Mouse (Mus musculus): ENCODE data around the gene 2810006K23Rik. TPM values are rescaled to one million over a fixed set of nuclear protein-coding genes. Genes with fewer than 3 reads are reported as not detected.
"Not testable (repeated sequence)": the region's sequence is repeated elsewhere in the genome, so short reads cannot be mapped to it uniquely, and the experiment has no call there.

The 2810006K23Rik gene
- polyA plus RNA-seq, 1 experiment from 2014 or later: 15.8 TPM

GRCm38 (mm10) chr5:124355425-124355959 lies 27.6 kb downstream of the 2810006K23Rik start:
- Histone ChIP-seq H3K9ac (replicated peaks; ENCODE audit: low read length) (no peak overlapping the region), H3K27me3 (ENCODE audit: control insufficient read depth, insufficient read depth, low read length) (no peaks in the 10 kb centered on the region), H3K9me3 (replicated peaks; ENCODE audit: control insufficient read depth, low read length) (no peaks in the 10 kb centered on the region), H3K27ac (replicated peaks; ENCODE audit: low read depth, low read length) (no peak overlapping the region), H3K4me3 (ENCODE audit: low read depth, low read length) (peak overlapping the region; percentile 99), H3K4me1 (ENCODE audit: control insufficient read depth, insufficient read depth, low read length) (peaks cover 9% of the 10 kb centered on the region), H3K4me2 (ENCODE audit: low read depth, low read length) (peak overlapping the region; percentile 63), H3K36me3 (replicated peaks; ENCODE audit: control insufficient read depth, insufficient read depth, low read depth, low read length) (no peaks in the 10 kb centered on the region)
- WGBS: 3% methylated on average over 12 of the region's 12 CpGs
- no peak for DNase-seq (ENCODE audit: low spot score)
- no peak for ATAC-seq (replicated peaks; ENCODE audit: insufficient number of reproducible peaks, low FRiP score, low TSS enrichment, low read depth)

GRCm38 (mm10) chr5:124356695-124357094 lies 28.8 kb downstream of the 2810006K23Rik start:
- no peak overlapping the region for H3K4me2 ChIP-seq (ENCODE audit: low read depth, low read length)
- H3K27ac ChIP-seq (replicated peaks; ENCODE audit: low read depth, low read length): no peak overlapping the region
- no peaks in the 10 kb centered on the region for H3K9me3 ChIP-seq (replicated peaks; ENCODE audit: control insufficient read depth, low read length)
- WGBS: 44% methylated on average over 3 of the region's 3 CpGs
- H3K4me3 ChIP-seq (ENCODE audit: low read depth, low read length): no peak overlapping the region
- H3K4me1 ChIP-seq (ENCODE audit: control insufficient read depth, insufficient read depth, low read length): peaks cover 1% of the 10 kb centered on the region; the same call in 1 of the 2 replicates
- DNase-seq (ENCODE audit: low spot score) (no peak), ATAC-seq (replicated peaks; ENCODE audit: insufficient number of reproducible peaks, low FRiP score, low TSS enrichment, low read depth) (no peak)
- H3K9ac ChIP-seq (replicated peaks; ENCODE audit: low read length): no peak overlapping the region
- H3K36me3 ChIP-seq (replicated peaks; ENCODE audit: control insufficient read depth, insufficient read depth, low read depth, low read length): no peaks in the 10 kb centered on the region
- no peaks in the 10 kb centered on the region for H3K27me3 ChIP-seq (ENCODE audit: control insufficient read depth, insufficient read depth, low read length)

GRCm38 (mm10) chr5:124359641-124360040 lies 31.8 kb downstream of the 2810006K23Rik start:
- no peak for ATAC-seq (replicated peaks; ENCODE audit: insufficient number of reproducible peaks, low FRiP score, low TSS enrichment, low read depth)
- no peak overlapping the region for H3K27ac ChIP-seq (replicated peaks; ENCODE audit: low read depth, low read length)
- DNase-seq (ENCODE audit: low spot score): no peak
- H3K27me3 ChIP-seq (ENCODE audit: control insufficient read depth, insufficient read depth, low read length): no peaks in the 10 kb centered on the region
- no peaks in the 10 kb centered on the region for H3K4me1 ChIP-seq (ENCODE audit: control insufficient read depth, insufficient read depth, low read length)
- no peak overlapping the region for H3K4me3 ChIP-seq (ENCODE audit: low read depth, low read length)
- H3K36me3 ChIP-seq (replicated peaks; ENCODE audit: control insufficient read depth, insufficient read depth, low read depth, low read length): no peaks in the 10 kb centered on the region
- H3K9ac ChIP-seq (replicated peaks; ENCODE audit: low read length): no peak overlapping the region
- H3K4me2 ChIP-seq (ENCODE audit: low read depth, low read length): no peak overlapping the region
- H3K9me3 ChIP-seq (replicated peaks; ENCODE audit: control insufficient read depth, low read length): no peaks in the 10 kb centered on the region
- 90% methylated on average over 2 of the region's 2 CpGs for WGBS

GRCm38 (mm10) chr5:124362982-124363381 lies 35.1 kb downstream of the 2810006K23Rik start, which contains the start of gene Cdk2ap1:
Gene Cdk2ap1 (minus strand): TSS chr5:124363082.
- DNase-seq (ENCODE audit: low spot score); ATAC-seq (replicated peaks; ENCODE audit: insufficient number of reproducible peaks, low FRiP score, low TSS enrichment, low read depth); H3K36me3 ChIP-seq (replicated peaks; ENCODE audit: control insufficient read depth, insufficient read depth, low read depth, low read length); H3K27me3 ChIP-seq (ENCODE audit: control insufficient read depth, insufficient read depth, low read length); H3K9ac ChIP-seq (replicated peaks; ENCODE audit: low read length); H3K4me3 ChIP-seq (ENCODE audit: low read depth, low read length); H3K27ac ChIP-seq (replicated peaks; ENCODE audit: low read depth, low read length); H3K4me1 ChIP-seq (ENCODE audit: control insufficient read depth, insufficient read depth, low read length); H3K4me2 ChIP-seq (ENCODE audit: low read depth, low read length); H3K9me3 ChIP-seq (replicated peaks; ENCODE audit: control insufficient read depth, low read length): not testable (repeated sequence)
- 86% methylated on average over 5 of the region's 5 CpGs for WGBS

- H3K4me2 ChIP-seq (ENCODE audit: low read depth, low read length): no peak overlapping the region
- no peak overlapping the region for H3K27ac ChIP-seq (replicated peaks; ENCODE audit: low read depth, low read length)
- H3K27me3 ChIP-seq (ENCODE audit: control insufficient read depth, insufficient read depth, low read length): no peaks in the 10 kb centered on the region
- no peaks in the 10 kb centered on the region for H3K9me3 ChIP-seq (replicated peaks; ENCODE audit: control insufficient read depth, low read length)
- no peak overlapping the region for H3K9ac ChIP-seq (replicated peaks; ENCODE audit: low read length)
- no peaks in the 10 kb centered on the region for H3K4me1 ChIP-seq (ENCODE audit: control insufficient read depth, insufficient read depth, low read length)
- no peak overlapping the region for H3K4me3 ChIP-seq (ENCODE audit: low read depth, low read length)
- DNase-seq (ENCODE audit: low spot score): no peak
- no peak for ATAC-seq (replicated peaks; ENCODE audit: insufficient number of reproducible peaks, low FRiP score, low TSS enrichment, low read depth)
- H3K36me3 ChIP-seq (replicated peaks; ENCODE audit: control insufficient read depth, insufficient read depth, low read depth, low read length): peaks cover 2% of the 10 kb centered on the region
- WGBS: 89% methylated on average over 6 of the region's 6 CpGs
Observed at GRCm38 (mm10) chr5:124364173-124364918, 36.5 kb downstream of the 2810006K23Rik start.

GRCm38 (mm10) chr5:124365754-124366153 lies 37.9 kb downstream of the 2810006K23Rik start:
- Histone ChIP-seq H3K27ac (replicated peaks; ENCODE audit: low read depth, low read length) (no peak overlapping the region), H3K27me3 (ENCODE audit: control insufficient read depth, insufficient read depth, low read length) (no peaks in the 10 kb centered on the region), H3K4me3 (ENCODE audit: low read depth, low read length) (no peak overlapping the region), H3K9me3 (replicated peaks; ENCODE audit: control insufficient read depth, low read length) (no peaks in the 10 kb centered on the region), H3K36me3 (replicated peaks; ENCODE audit: control insufficient read depth, insufficient read depth, low read depth, low read length) (peaks cover 9% of the 10 kb centered on the region), H3K4me2 (ENCODE audit: low read depth, low read length) (no peak overlapping the region), H3K9ac (replicated peaks; ENCODE audit: low read length) (no peak overlapping the region), H3K4me1 (ENCODE audit: control insufficient read depth, insufficient read depth, low read length) (no peaks in the 10 kb centered on the region)
- no peak for DNase-seq (ENCODE audit: low spot score)
- 93% methylated on average over 2 of the region's 2 CpGs for WGBS
- ATAC-seq (replicated peaks; ENCODE audit: insufficient number of reproducible peaks, low FRiP score, low TSS enrichment, low read depth): no peak

- H3K9me3 ChIP-seq (replicated peaks; ENCODE audit: control insufficient read depth, low read length): no peaks in the 10 kb centered on the region
- no peak overlapping the region for H3K4me2 ChIP-seq (ENCODE audit: low read depth, low read length)
- H3K4me3 ChIP-seq (ENCODE audit: low read depth, low read length): no peak overlapping the region
- H3K9ac ChIP-seq (replicated peaks; ENCODE audit: low read length): no peak overlapping the region
- WGBS: 89% methylated on average over 3 of the region's 3 CpGs
- no peak for DNase-seq (ENCODE audit: low spot score)
- H3K36me3 ChIP-seq (replicated peaks; ENCODE audit: control insufficient read depth, insufficient read depth, low read depth, low read length): peaks cover 14% of the 10 kb centered on the region
- H3K4me1 ChIP-seq (ENCODE audit: control insufficient read depth, insufficient read depth, low read length): no peaks in the 10 kb centered on the region
- H3K27me3 ChIP-seq (ENCODE audit: control insufficient read depth, insufficient read depth, low read length): no peaks in the 10 kb centered on the region
- H3K27ac ChIP-seq (replicated peaks; ENCODE audit: low read depth, low read length): no peak overlapping the region
- no peak for ATAC-seq (replicated peaks; ENCODE audit: insufficient number of reproducible peaks, low FRiP score, low TSS enrichment, low read depth)
Observed at GRCm38 (mm10) chr5:124366721-124367120, 38.8 kb downstream of the 2810006K23Rik start.

GRCm38 (mm10) chr5:124374298-124374697 lies 46.4 kb downstream of the 2810006K23Rik start:
- 95% methylated on average over 7 of the region's 7 CpGs for WGBS
- H3K9ac ChIP-seq (replicated peaks; ENCODE audit: low read length): no peak overlapping the region
- peaks cover 26% of the 10 kb centered on the region for H3K36me3 ChIP-seq (replicated peaks; ENCODE audit: control insufficient read depth, insufficient read depth, low read depth, low read length)

More at GRCm38 (mm10) chr5:124374298-124374697, 46.4 kb downstream of the 2810006K23Rik start:
- Histone ChIP-seq H3K27me3 (ENCODE audit: control insufficient read depth, insufficient read depth, low read length) (no peaks in the 10 kb centered on the region), H3K27ac (replicated peaks; ENCODE audit: low read depth, low read length) (no peak overlapping the region), H3K4me2 (ENCODE audit: low read depth, low read length) (no peak overlapping the region), H3K9me3 (replicated peaks; ENCODE audit: control insufficient read depth, low read length) (no peaks in the 10 kb centered on the region), H3K4me1 (ENCODE audit: control insufficient read depth, insufficient read depth, low read length) (no peaks in the 10 kb centered on the region), H3K4me3 (ENCODE audit: low read depth, low read length) (no peak overlapping the region)
- ATAC-seq (replicated peaks; ENCODE audit: insufficient number of reproducible peaks, low FRiP score, low TSS enrichment, low read depth): no peak
- no peak for DNase-seq (ENCODE audit: low spot score)
